14 mouse cellular contexts compared by ENCODE assay signal in genomic region chr4:87930356-87931245, GRCm38 (mm10).
A peak's percentile ranks its signal among the peaks of the same experiment; 100 is the strongest.
DNase-seq lines count a peak whose midpoint lies in the region; ATAC-seq lines count a peak whose summit lies in the region.
"Had no signal": no experiment of that assay in that cellular context is flagged by ENCODE, and none has a peak within 500 bp of the region (broad histone marks: within the 10 kb centered on the region; RNA-seq: fewer than 3 reads in every experiment).

No protein-coding gene starts in this region.

- ATAC-seq in erythroid progenitor cell, adult 5-6 weeks (replicated peaks; ENCODE audit: low FRiP score, poor library complexity, severe bottlenecking) = peak; percentile 85
- peak; percentile 30 for ATAC-seq in megakaryocyte, adult 5-6 weeks (ENCODE audit: poor library complexity, severe bottlenecking)

- peak; percentile 74 for DNase-seq in heart, adult 11 months
- DNase-seq in heart, postnatal 10 days = no peak
- DNase-seq in lung, postnatal 36 days = peak; percentile 27
- no peak for DNase-seq in lung, postnatal 14 days
- DNase-seq in embryo, embryonic 10 days (ENCODE audit: low spot score) = no peak
- DNase-seq in embryo, embryonic 9.5 days (ENCODE audit: extremely low spot score) = no peak
- DNase-seq: adrenal gland, postnatal 14 days; gastrocnemius, postnatal 25 days; heart, postnatal 36 days; kidney, postnatal 10 days; retina, postnatal 1 day; spleen, adult 18-20 months had no signal

- intact Hi-C loops in heart, postnatal 10 days (cut with DNase I) = no loop called here

Comparison
In these comparisons a context has a peak if more than half of its experiments do, and no peak if none do; other contexts are left out.
1. DNase-seq: peak in heart, adult 11 months (single experiment) and lung, postnatal 36 days (single experiment); none in heart, postnatal 10 days (0 of 2), lung, postnatal 14 days (single experiment), embryo, embryonic 10 days (single experiment) and embryo, embryonic 9.5 days (single experiment).